Mouse (Mus musculus): Measurements from ENCODE around the gene Uso1.
"Not testable (repeated sequence)": the region's sequence is repeated elsewhere in the genome, so short reads cannot be mapped to it uniquely, and the experiment has no call there.

Uso1 gene

DNA sequence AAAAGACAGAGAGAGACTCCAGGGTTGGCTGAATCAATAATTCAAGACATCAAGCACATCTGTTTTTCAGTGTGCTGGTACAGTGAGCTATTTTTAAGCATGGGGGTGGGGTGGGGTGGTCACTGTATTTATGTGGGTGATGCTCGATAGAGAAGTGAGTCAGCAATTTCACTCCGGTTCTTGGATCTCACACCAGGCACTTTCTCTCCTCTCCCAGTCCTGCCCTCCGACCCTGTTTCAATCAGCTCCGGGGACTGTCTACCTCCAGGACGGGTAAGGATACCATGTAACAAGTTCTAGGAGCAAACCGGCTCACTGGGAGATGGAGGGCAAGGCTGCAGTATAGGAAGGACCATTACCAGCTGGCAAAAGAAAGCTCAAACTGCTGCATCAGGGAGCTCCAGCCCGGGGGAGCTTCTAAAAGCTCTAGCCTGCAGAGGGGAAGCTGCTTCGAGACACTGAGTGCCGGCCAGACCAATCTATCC, 10.6 kb upstream of the Uso1 start:
- no peak for DNase-seq (ENCODE audit: low spot score in 2 of 2)

DNA sequence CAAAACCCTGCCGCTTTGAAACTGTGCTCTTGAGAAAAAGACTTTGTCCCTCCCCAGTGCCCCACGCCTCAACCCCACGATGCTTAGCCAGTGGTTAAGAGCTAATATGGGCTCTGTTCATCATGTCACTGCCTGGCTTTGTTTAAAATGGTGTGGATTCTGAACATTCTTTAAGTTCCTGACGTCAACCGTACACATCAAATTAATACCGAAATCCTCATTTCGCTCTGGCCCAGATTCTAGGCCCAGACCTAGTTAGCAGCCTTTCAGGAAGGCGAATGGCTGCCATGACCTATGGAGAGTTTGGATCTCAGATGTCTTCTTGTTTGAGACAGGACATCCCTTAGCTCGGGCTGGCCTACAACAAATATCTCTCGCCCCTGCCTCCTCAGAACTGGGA, 10.0 kb upstream of the Uso1 start:
- no peak for DNase-seq (ENCODE audit: low spot score in 2 of 2)

DNA sequence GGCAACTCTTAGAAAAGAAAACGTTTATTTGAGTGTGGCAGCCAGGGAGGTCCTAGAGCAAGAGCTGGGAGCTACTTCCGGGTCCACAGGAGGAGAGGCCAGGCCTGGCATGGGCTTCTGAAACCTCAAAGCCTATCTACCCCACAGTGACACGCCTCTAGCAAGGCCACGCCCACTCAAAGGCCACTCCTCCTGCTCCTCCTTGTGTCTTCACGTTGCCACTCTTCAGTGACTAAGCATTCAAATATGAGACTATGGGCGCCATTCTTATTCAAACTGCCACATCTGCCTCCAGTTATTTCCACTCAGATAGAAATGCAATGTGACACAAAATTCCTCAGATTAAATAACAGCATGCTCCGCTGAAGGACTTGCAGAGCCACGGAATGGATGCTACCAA, 9.2 kb upstream of the Uso1 start:
- no peak for DNase-seq (ENCODE audit: low spot score in 2 of 2)

DNA sequence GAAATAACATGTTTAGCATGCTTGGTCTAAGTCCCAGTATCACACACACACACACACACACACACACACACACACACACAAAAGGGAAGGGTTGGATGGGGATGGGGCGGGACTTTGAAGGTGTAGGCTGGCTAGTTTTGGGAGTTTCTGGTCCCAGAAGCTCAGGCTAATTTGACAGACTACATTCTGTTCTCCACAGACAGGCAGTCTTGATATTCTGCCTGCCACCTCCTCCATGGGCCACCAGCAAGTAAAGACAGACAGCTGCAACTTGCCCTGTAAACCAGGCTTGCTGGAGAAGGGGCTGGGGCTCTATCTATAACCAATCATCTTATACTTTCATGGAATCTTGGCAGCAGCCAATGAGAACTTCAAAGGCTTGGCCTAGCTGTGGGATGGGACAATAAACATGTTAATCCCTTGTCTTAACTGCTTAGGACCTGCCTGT, 8.4 kb upstream of the Uso1 start:
- no peak for DNase-seq (ENCODE audit: low spot score in 2 of 2)

- no peak for DNase-seq (ENCODE audit: low spot score in 2 of 2)
Observed at GRCm38 (mm10) chr5:92130040-92130682, 7.6 kb upstream of the Uso1 start.

- no peak for DNase-seq (ENCODE audit: low spot score in 2 of 2)
Observed at GRCm38 (mm10) chr5:92132127-92132526, 5.6 kb upstream of the Uso1 start.

GRCm38 (mm10) chr5:92133006-92133405, 4.7 kb upstream of the Uso1 start:
- DNase-seq (ENCODE audit: low spot score in 2 of 2), result not testable (repeated sequence)

DNA sequence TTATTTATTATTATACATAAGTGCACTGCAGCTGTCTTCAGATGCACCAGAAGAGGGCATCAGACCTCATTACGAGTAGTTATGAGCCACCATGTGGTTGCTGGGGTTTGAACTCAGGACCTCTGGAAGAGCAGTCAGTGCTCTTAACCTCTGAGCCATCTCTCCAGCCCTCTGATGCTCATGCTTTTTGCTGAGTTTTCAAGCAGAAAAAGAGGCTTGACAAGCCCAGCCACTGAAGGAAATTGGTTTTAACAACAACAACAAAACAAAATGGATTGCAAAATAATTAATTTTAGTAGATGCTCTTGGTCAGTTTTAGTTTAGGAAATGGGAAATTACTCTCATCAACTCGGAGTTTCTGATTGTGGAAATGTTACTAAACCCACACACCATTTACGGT, 2.8 kb upstream of the Uso1 start:
- DNase-seq (ENCODE audit: low spot score in 2 of 2), result no peak

DNA sequence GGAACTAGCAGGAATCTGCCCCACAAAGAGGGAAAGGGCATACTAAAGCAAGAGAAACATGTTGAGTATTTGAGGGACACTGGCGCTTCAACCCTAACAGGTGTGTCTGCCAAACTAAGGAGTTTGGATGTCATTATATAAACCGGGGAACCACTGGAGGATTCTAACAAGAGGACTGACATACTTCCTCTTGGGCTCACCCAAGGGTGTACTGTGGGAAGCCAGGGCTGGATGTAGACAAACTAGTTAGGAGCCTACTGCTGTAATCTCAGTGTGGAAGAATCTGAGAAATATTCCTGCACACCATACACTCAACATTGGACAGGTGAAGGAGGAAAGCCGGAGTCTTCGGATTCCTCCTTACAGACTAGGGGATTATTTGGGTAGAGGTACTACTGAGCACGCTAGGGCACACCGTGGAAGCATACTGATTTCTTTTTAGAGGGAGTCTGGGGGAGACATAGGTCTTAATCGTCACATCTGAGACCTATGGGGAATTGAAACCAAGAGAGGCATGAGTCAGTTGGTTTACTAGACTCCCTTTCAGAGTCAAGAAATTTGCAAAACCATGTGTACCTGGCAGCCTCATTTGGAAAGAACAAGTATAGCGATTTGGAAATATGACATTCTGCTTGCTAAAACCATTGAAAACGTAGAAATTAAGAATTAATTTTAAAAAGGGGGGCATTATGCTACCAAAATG, 1.1 kb upstream of the Uso1 start:
- no peak for DNase-seq (ENCODE audit: low spot score in 2 of 2)

DNA sequence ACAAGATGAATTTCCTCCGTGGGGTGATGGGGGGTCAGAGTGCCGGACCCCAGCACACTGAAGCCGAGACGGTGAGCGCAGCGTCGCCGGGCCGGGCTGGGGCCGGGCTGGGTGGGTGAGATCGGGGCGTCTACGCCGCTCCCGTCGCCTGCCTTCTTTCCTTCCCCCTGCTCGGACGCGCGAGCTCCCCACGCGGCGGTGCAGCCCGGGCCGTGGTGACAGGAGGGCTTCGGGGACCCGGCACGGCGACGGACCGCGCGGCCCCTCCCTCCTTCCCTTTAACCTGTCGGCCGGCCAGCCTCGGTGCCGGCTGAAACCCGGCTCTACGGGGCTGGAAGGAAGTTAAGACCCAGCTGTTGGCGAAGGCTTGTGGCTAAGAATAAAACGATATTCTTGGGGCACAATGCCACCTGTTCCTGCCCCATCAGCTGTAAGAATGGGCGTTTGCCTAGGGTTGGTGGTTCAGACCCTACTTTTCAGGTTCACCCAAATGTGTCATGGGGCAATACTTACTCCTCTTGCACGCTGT, 419 bp downstream of the Uso1 start:
- peak in 1 of 2 experiments; percentile 36 for DNase-seq (ENCODE audit: low spot score in 2 of 2)

GRCm38 (mm10) chr5:92139191-92139590, 1.5 kb downstream of the Uso1 start:
- no peak for DNase-seq (ENCODE audit: low spot score in 2 of 2)

- DNase-seq (ENCODE audit: low spot score in 2 of 2), result no peak
Observed at GRCm38 (mm10) chr5:92141696-92142095, 4.0 kb downstream of the Uso1 start.

DNA sequence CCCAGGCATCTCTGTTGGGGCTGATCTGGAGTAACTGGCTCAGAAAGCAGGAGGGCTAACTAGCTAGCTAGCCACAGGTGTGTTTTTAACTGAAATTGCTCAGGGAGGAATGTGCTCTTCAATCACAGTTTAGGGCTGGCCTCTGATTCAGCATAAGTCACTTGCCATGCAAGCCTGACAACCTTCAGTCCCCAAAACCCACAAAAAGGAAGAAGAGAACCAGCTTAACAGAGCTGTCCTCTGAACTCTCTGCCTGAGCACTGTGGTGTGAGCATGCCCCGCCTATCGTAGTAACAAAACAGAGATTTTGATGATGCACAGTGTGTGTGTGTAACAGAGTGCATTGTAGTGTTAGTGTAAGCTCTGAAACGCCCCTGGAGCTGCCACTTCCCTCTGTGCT, 4.7 kb downstream of the Uso1 start:
- no peak for DNase-seq (ENCODE audit: low spot score in 2 of 2)

DNA sequence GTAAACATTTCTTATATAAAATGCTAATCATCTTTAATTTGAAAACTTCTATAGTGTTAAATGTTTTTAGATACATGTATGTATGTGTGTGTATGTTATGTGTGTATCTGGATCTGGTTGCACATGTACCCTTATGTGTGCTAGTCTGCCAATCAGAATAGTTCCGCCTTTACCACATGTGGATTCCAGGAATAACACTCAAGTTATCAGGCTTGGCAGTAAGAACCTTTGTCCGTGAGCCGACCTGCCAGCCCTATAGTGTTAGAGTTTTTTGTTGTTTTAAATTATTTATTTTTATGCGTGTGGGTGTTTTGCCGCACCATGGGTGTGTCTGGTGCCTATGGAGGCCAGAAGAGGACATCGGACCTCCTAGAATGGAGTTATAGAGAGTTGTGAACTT, 5.9 kb downstream of the Uso1 start:
- no peak for DNase-seq (ENCODE audit: low spot score in 2 of 2)

DNA sequence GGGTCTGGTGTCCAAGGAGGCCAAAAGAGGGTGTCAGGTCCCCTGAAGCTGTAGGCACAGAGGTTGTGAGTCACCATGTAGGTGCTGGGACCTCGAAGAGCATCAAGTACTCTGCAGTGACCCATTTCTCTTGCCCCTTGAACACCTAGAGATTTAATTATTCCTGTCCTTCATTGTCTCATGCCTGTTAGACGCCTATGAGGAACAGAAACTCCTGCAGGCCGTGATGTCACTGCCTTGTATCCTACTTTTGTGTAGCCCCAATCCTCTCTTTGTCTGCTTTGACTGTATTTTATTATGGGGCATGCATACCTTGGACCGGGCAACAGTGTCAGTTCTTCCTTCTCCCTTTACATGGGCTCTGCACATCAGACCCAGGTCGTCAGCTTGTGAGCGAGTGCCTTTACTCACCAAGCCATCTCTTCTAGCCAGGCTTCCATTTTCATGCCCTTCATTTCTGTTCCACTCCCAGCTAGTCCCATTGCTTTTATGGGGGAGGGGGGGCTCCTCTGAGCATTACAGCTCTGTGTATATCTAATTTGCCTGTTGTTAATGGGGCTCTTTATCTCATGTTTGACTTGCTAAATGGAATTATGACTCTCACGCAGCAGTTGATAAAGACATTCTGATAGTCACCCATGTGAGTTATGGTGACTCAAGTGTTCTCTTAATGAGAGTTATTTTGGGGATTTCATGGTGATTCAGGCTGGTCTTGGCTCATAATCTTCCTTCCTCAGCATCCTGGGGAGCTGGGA, 7.4 kb downstream of the Uso1 start:
- DNase-seq (ENCODE audit: low spot score in 2 of 2), result no peak

DNA sequence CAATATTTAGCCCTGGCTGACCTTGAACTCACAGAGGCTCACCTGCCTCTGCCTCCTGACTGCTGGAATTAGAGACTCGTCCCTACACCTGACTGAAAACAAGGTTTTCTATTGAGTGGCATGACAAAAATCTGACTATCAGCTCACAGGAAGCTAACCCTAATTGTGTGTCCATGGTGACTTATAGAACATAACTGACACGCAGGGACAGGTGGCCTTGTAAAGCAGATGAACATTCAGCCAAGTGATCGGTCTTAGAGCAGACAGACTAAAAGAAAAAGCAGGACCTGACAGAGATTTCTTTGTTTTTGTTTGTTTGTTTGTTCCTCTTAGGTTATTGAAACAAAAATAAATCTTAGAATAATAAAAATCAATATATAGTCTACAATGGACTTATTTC, 10.5 kb downstream of the Uso1 start:
- no peak for DNase-seq (ENCODE audit: low spot score in 2 of 2)

DNA sequence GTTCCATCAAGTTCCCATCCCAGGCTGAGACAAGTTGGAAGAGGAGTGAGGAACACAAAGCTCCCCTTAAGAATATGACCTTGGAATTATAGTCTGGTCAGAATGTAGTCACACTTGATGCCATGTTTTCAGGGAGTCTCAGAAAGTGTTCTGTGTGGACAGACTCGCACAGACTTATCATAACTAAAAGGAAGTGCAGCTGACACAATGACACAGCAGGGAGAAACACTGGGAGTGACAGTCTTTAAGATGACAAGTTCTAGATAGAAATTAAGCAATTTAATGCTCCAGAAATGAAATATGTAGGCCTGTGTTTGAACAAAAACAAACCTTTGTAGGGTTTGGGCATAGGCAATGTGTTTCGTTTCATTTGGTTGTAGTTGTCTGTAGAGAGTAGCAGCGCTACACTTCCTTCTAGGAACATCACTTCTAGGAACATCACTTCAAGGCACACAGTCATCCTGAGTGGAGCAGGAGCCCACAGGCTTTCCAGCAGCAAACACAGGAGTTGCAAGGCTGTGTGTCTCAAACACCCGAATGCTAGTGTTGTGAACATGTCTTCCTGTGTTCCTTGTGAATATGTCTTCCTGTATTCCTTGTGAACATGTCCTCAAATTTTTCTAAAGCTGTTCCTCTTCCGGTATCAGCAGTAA, 11.7 kb downstream of the Uso1 start:
- no peak for DNase-seq (ENCODE audit: low spot score in 2 of 2)

DNA sequence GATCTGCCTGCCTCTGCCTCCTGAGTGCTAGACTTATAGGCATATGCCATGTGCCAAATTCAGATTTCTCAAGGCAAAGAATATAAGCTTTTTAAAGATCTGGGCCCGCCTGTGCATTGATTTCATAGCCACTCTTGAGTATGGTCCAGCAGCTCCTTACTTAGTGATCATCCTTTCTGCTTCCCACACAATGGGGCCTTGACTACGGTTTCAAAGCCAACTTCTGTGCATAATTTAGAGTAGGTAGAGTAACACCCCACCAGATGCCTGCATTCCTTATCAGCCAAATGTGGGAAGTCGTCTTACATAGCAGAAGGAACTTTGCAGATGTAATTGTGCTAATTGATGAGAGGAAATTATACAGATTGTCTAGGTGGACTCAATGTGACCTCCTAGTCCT, 17.1 kb downstream of the Uso1 start:
- DNase-seq (ENCODE audit: low spot score in 2 of 2), result peak; percentile 30 to 61

GRCm38 (mm10) chr5:92165976-92166375, 28.2 kb downstream of the Uso1 start:
- no peak for DNase-seq (ENCODE audit: low spot score in 2 of 2)

DNA sequence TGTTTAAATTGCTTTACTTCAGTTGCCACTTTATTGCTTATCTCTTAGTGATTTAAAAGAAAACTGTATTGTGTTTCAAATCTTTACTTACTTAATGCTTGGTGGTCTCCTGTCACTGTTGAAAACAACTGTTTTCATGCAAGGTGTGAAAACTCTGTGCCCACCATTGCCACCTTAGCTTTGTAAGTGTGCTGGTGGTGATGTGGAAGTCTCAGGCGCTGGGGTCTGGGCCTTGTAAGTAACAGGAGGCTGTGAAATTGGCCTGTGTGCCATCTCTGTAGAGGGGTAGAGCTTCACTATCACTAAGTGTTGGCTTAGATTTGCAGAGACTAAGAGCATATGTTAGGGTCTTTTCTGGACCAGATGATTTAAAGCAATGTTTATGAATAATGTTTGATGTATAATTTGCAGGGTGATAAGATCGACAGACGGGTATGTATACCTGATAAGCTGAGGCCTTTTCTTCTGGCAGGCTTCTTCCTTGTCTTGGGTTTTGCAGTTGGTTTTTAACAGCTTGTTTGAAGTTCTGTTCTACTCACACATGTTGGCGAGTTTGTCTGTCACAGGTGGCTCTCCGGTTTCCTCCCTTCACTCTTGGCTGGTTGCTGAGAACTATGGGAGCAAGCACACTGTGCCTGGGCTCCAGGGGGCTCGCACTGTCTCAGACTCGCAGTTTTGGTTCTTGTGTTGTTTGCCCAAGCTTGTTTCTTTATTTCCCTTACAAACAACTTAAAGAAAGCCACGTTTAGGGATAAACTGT, 45.5 kb downstream of the Uso1 start:
- no peak for DNase-seq (ENCODE audit: low spot score in 2 of 2)

GRCm38 (mm10) chr5:92188881-92189483, 51.2 kb downstream of the Uso1 start:
- no peak for DNase-seq (ENCODE audit: low spot score in 2 of 2)
